Mouse (Mus musculus) subcutaneous adipose tissue, adult 2 months (tissue): Measurements from ENCODE around the gene Scgb2b15. TPM values are rescaled to one million over a fixed set of nuclear protein-coding genes. Genes with fewer than 3 reads are reported as not detected.

Experiments
- polyA plus RNA-seq: library from polyadenylated mRNA; depleted of rRNA; stranded (reverse); fragments of >200 nt; gene quantifications from 2 replicates; pipeline ENCODE4 v1.2.3, GENCODE M21; 2012; ENCODE audit warnings: low replicate concordance; rRNA removed

The Scgb2b15 gene
- not detected in 2 replicates for polyA plus RNA-seq

GRCm38 (mm10) chr7:32829562-32829961 is at the start of gene Scgb2b15:
Scgb2b15 (minus strand) TSS chr7:32829662.

GRCm38 (mm10) chr7:32836254-32836653 is 6.8 kb upstream of the Scgb2b15 start, which contains the start of gene Scgb1b15:
Scgb1b15 (plus strand) TSS chr7:32836554.

Other genes with a start within 250 kb of the Scgb2b15 start
- gene Scgb1b15, start 6.9 kb upstream of the Scgb2b15 start, polyA plus RNA-seq, result not detected in 2 replicates
- gene Scgb2b17, start 226.9 kb upstream of the Scgb2b15 start, polyA plus RNA-seq, result not detected in 2 replicates
- gene Scgb1b17, start 233.8 kb upstream of the Scgb2b15 start, polyA plus RNA-seq, result not detected in 2 replicates